Mouse (Mus musculus) hindbrain, postnatal 0 days (tissue): ENCODE data around the gene Slit1. TPM values are rescaled to one million over a fixed set of nuclear protein-coding genes. Genes with fewer than 3 reads are reported as not detected.

Source experiments
- ATAC-seq: fragments of 200-750 bp; cut with Nextera tagmentation; 2 replicates; pipeline ENCODE4 v1.8.0; 2017; ENCODE audit warnings: mild to moderate bottlenecking, moderate TSS enrichment, moderate library complexity
- DNase-seq: peaks from one replicate; pipeline ENCODE4 v3.0.0-alpha.2; 2015; ENCODE audit warnings: low spot score
- H3K27ac ChIP-seq: fragments of 300-500 bp; sonication (generic); 2 replicates; pipeline ENCODE4 v1.5.1; 2014; ENCODE audit warnings: mild to moderate bottlenecking
- H3K27me3 ChIP-seq: fragments of 300-500 bp; sonication (generic); 2 replicates; pipeline ENCODE4 v1.6.1; 2014; ENCODE audit warnings: low read length, mixed read lengths; ENCODE audit not compliant: insufficient read depth
- H3K36me3 ChIP-seq: fragments of 300-500 bp; sonication (generic); 2 replicates; pipeline ENCODE4 v1.6.1; 2014; ENCODE audit warnings: low read length, mixed read lengths; ENCODE audit not compliant: insufficient read depth
- H3K4me1 ChIP-seq: fragments of 300-500 bp; sonication (generic); 2 replicates; pipeline ENCODE4 v1.6.1; 2014; ENCODE audit warnings: antibody characterized with exemption, low read length, mixed read lengths; ENCODE audit not compliant: insufficient read depth
- H3K4me2 ChIP-seq: fragments of 300-500 bp; sonication (generic); 2 replicates; pipeline ENCODE4 v1.6.1; 2014; ENCODE audit warnings: low read depth, mild to moderate bottlenecking, low read length, moderate library complexity, mixed read lengths
- H3K4me3 ChIP-seq: fragments of 300-500 bp; sonication (generic); 2 replicates; pipeline ENCODE4 v1.5.1; 2014; ENCODE audit warnings: low read length
- H3K9ac ChIP-seq: fragments of 300-500 bp; sonication (generic); replicated peaks from 2 replicates; pipeline ENCODE4 v1.6.1; 2014; ENCODE audit warnings: mild to moderate bottlenecking, low read length, moderate library complexity, mixed read lengths
- H3K9me3 ChIP-seq: fragments of 300-500 bp; sonication (generic); 2 replicates; pipeline ENCODE4 v1.6.1; 2016; ENCODE audit warnings: low read length, mixed read lengths
- CTCF ChIP-seq: IDR thresholded peaks from 2 replicates; pipeline ENCODE4 v1.5.1; 2016; ENCODE audit warnings: antibody characterized with exemption, control low read depth, low read depth
- WGBS: fragments of 180-500 bp; shearing (Covaris S2); extraction: QIAGEN DNeasy Blood & Tissue Kit; methylation state at CpG from one replicate; pipeline ENCODE4 v1.1.7; 2014; 5-methylcytosine and 5-hydroxymethylcytosine counted together
- polyA plus RNA-seq: library from polyadenylated mRNA; unstranded; fragments of >200 nt; fragmentation: Nextera tagmentation; extraction: Ambion mirVana; gene quantifications from 2 replicates; pipeline ENCODE4 v1.2.1, GENCODE M21; 2015
- total RNA-seq: library from RNA; depleted of rRNA; stranded (reverse); fragments of >200 nt; gene quantifications from 2 replicates; pipeline ENCODE4 v1.2.3, GENCODE M21; 2014

Slit1 gene
- total and polyA plus RNA-seq, 2 experiments from 2014 or later = 13.3 to 69.2 TPM

DNA sequence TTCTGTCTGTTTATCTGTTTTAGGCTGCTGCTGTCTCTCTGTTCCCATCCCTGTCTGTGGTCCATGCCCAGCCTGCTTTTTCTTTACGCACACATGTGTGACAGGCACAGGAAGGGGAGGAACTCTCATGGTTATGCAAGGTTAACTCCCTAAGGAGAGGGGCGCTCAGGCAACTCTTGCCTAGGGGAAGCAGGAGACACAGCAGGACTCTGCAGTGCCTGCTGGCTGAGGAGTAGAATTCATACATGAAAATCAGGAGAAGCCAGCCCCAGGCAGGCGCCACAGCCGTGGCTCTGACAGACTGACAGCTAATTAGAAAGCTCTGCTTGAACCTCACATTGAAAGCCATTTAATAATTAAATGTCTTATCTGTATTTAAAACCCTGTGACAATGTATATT lies 70.6 kb downstream of the Slit1 start:
- TF ChIP-seq CTCF = no peak
- no peak overlapping the region for H3K27ac ChIP-seq
- no peaks in the 10 kb centered on the region for H3K36me3 ChIP-seq
- no peak overlapping the region for H3K4me2 ChIP-seq
- no peak overlapping the region for H3K4me3 ChIP-seq
- ATAC-seq = no peak
- no peak for DNase-seq
- no peak overlapping the region for H3K9ac ChIP-seq
- H3K27me3 ChIP-seq = no peaks in the 10 kb centered on the region
- WGBS = 30% methylated on average over 4 of the region's 4 CpGs
- peaks cover 9% of the 10 kb centered on the region for H3K4me1 ChIP-seq
- H3K9me3 ChIP-seq = no peaks in the 10 kb centered on the region

DNA sequence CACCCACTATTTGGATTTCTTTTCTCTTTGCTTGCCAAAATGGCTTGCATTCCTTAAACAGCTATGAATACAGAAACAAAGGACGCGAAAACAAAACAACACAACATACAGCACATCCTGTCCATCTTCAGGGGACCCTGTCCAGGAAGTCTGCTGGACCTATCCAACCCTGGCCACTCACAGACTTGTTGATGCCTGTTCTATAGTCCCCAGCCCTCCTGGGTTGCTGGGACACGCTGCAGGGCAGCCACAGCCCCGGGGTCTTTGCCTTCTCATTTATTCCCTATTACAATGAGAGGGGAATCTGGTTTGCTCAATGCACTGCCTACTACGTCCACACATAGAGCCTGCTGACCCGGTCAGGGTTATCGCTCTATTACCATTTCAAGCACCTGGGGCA lies 72.5 kb downstream of the Slit1 start:
- Histone ChIP-seq H3K4me2 (no peak overlapping the region), H3K4me1 (peaks cover 6% of the 10 kb centered on the region), H3K36me3 (no peaks in the 10 kb centered on the region), H3K27me3 (no peaks in the 10 kb centered on the region; the same call in 1 of the 2 replicates), H3K9me3 (no peaks in the 10 kb centered on the region), H3K4me3 (no peak overlapping the region), H3K9ac (no peak overlapping the region), H3K27ac (no peak overlapping the region)
- TF ChIP-seq CTCF = no peak
- DNase-seq (no peak), ATAC-seq (no peak)
- 35% methylated on average over 7 of the region's 7 CpGs for WGBS

DNA sequence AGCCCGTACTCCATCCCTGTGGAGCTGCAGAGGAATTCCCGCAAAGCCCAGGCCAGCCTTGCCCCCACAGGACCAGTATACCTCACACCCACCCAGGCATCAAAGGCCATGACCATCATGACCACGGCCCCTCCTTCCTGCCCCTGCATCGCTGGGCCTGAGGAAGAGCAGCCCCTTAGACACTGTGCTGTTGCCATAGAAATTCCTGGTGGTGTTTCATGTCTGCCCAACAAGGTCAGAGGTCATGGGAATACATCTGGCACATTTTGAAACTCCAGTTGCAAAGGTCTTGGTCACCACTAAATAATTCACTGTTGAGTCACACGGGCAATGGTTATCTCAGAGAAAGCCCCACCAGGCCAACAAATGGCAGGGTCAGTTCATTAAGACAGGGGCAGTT lies 73.0 kb downstream of the Slit1 start:
- H3K27me3 ChIP-seq = no peaks in the 10 kb centered on the region; the same call in 1 of the 2 replicates
- no peak overlapping the region for H3K27ac ChIP-seq
- H3K4me2 ChIP-seq = no peak overlapping the region
- DNase-seq (no peak), ATAC-seq (no peak)
- 20% methylated on average over 5 of the region's 5 CpGs for WGBS
- H3K9me3 ChIP-seq = no peaks in the 10 kb centered on the region
- H3K4me3 ChIP-seq = no peak overlapping the region
- no peaks in the 10 kb centered on the region for H3K36me3 ChIP-seq
- no peak overlapping the region for H3K9ac ChIP-seq
- no peak for TF ChIP-seq CTCF
- peaks cover 6% of the 10 kb centered on the region for H3K4me1 ChIP-seq

DNA sequence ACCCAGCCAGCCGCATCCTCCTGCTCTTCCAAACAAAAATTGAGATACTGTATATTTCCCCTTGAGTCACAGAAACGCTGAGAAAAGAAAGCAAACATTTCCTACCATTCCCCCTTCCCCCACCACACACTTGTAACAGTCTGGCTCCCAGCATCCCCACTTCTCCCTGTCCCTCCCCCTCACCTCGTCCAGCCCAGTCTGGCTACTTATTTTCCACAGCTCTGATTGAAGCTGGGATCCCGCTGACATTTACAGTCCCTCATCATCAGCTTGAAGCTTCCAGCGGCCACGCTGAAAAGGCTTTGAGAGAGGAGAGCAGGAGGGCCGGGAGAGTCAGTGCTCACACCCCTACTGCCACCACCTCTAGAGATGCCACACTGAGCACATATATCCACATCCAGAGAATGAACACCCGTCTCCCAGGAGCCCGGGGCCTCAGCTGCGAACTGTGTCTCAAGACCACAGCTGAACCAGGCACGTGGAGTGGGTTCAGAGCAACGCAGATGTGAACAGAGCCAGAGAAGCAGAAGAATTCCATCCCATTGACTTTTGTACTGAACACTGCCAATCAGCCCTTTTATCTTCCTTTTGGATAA lies 73.6 kb downstream of the Slit1 start:
- Histone ChIP-seq H3K9ac (no peak overlapping the region), H3K4me2 (no peak overlapping the region), H3K27ac (no peak overlapping the region), H3K4me3 (no peak overlapping the region), H3K36me3 (no peaks in the 10 kb centered on the region), H3K27me3 (no peaks in the 10 kb centered on the region; the same call in 1 of the 2 replicates), H3K9me3 (no peaks in the 10 kb centered on the region), H3K4me1 (peaks cover 6% of the 10 kb centered on the region)
- WGBS = 11% methylated on average over 12 of the region's 12 CpGs
- no peak for TF ChIP-seq CTCF
- DNase-seq (no peak), ATAC-seq (peak; percentile 36; the same call in 1 of the 2 replicates)

DNA sequence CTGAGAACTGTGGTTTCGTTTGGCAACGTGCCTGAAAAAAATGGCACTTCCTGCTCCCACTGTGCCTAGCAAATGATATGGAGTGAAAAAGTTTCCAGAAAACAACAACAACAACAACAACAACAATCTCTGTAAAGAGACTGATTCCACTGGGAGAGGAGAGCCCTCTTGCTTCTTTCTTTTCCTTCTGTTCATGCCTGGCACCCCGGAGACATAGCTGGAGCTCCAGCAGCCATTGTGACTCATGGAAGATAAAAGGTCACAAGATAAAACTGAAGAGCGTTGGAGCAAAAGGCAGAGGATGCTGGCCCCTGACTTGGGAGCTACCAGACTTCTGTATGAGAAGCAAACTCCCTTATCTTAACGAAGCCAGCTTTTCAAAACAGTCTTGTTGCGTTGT lies 75.9 kb downstream of the Slit1 start:
- H3K4me2 ChIP-seq = no peak overlapping the region
- WGBS = 54% methylated on average over 6 of the region's 6 CpGs
- no peaks in the 10 kb centered on the region; the same call in 1 of the 2 replicates for H3K27me3 ChIP-seq
- DNase-seq (no peak), ATAC-seq (no peak)
- peaks cover 12% of the 10 kb centered on the region for H3K4me1 ChIP-seq
- no peaks in the 10 kb centered on the region for H3K36me3 ChIP-seq
- no peak for TF ChIP-seq CTCF
- H3K4me3 ChIP-seq = no peak overlapping the region
- H3K9ac ChIP-seq = no peak overlapping the region
- H3K27ac ChIP-seq = no peak overlapping the region
- no peaks in the 10 kb centered on the region for H3K9me3 ChIP-seq

DNA sequence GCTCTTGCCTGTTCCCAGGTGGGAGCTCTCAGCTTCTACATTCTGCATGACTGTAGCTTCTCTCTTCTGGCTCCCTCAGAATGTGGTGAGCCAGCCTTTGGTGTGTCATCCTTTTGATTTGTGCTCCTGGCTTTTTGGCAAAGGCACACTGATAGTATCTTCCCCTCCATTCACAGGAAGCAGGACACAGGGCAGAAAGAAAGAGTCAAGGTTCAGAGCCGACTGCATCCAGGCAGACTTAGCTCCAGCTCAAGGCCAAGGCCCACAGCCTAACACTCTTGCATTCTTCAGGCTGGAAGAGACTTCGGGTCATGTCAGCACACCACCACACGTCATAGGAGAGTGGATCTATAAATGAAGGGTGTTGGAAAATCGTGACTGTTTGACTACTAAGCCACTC lies 77.5 kb downstream of the Slit1 start:
- H3K27ac ChIP-seq = no peak overlapping the region
- DNase-seq (no peak), ATAC-seq (no peak)
- 74% methylated on average over 4 of the region's 4 CpGs for WGBS
- no peaks in the 10 kb centered on the region for H3K9me3 ChIP-seq
- peaks cover 15% of the 10 kb centered on the region for H3K4me1 ChIP-seq
- no peak for TF ChIP-seq CTCF
- no peak overlapping the region for H3K9ac ChIP-seq
- no peaks in the 10 kb centered on the region for H3K36me3 ChIP-seq
- no peak overlapping the region for H3K4me3 ChIP-seq
- H3K4me2 ChIP-seq = no peak overlapping the region
- no peaks in the 10 kb centered on the region; the same call in 1 of the 2 replicates for H3K27me3 ChIP-seq

DNA sequence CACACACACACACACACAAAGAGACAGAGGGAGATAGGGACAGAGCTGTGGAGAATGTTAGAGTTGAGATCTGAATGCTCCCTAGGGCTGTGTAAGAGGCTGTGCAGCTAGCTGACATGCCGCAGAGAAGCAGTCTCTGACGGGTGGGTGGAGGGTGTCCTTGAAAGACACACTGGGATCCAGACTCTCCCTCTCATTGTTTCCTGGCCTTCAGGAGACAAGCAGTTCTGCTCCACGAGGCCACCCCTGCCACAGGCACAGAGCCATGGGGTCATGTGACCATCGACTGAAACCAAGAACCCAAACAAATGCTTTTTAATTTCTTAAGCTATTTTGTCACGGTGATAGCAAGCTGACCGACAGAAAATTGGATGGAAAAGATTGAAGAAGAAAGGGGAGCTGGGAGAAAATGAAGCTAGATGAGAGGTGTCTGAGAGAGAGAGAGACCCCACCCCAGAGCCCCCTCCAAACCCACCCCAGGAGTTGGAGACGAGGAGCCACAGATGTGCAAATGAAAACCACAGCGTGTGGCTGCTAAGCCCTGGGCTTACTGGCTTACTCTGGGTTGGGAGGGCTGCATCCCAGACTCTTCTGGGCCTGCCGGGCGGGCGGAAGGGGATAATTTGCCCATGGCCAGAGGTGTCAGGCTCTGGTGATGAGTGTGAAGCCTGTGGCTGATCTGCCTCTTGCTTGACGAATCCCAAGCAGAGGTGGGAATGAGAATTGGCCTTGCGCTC lies 79.8 kb downstream of the Slit1 start:
- Histone ChIP-seq H3K27me3 (no peaks in the 10 kb centered on the region; the same call in 1 of the 2 replicates), H3K9me3 (no peaks in the 10 kb centered on the region), H3K4me1 (0 out of 2 replicates have a peak, but pooled peaks cover 10% of the 10 kb centered on the region), H3K27ac (no peak overlapping the region), H3K4me2 (no peak overlapping the region), H3K9ac (no peak overlapping the region), H3K4me3 (no peak overlapping the region), H3K36me3 (no peaks in the 10 kb centered on the region)
- DNase-seq (no peak), ATAC-seq (peak; percentile 48)
- TF ChIP-seq CTCF = no peak
- WGBS = 17% methylated on average over 13 of the region's 13 CpGs
